Mouse (Mus musculus): Measurements from ENCODE around the gene Tmem219. TPM values are rescaled to one million over a fixed set of nuclear protein-coding genes. Genes with fewer than 3 reads are reported as not detected.

The Tmem219 gene
- polyA plus RNA-seq, 1 experiment from 2014 or later: 34.9 TPM

GRCm38 (mm10) chr7:126883731-126884181 lies 39.0 kb downstream of the Tmem219 start:
- DNase-seq: peak; percentile 28
- under 1% methylated on average over 15 of the region's 15 CpGs for WGBS
- peaks cover 28% of the 10 kb centered on the region for H3K4me1 ChIP-seq (ENCODE audit: control insufficient read depth, insufficient read depth, low read length)
- H3K4me2 ChIP-seq (ENCODE audit: low read length): peak overlapping the region; percentile 99
- H3K9ac ChIP-seq (replicated peaks; ENCODE audit: low read length): peak overlapping the region; percentile 87
- peak overlapping the region; percentile 92 for H3K27ac ChIP-seq (replicated peaks; ENCODE audit: low read depth, low read length)
- no peaks in the 10 kb centered on the region for H3K27me3 ChIP-seq (ENCODE audit: control insufficient read depth, insufficient read depth, low read length)
- H3K36me3 ChIP-seq (ENCODE audit: control insufficient read depth, insufficient read depth, low read length): peaks cover 20% of the 10 kb centered on the region
- ATAC-seq (ENCODE audit: low FRiP score, low TSS enrichment): no peak
- no peaks in the 10 kb centered on the region for H3K9me3 ChIP-seq (ENCODE audit: control insufficient read depth, low read length)
- peak overlapping the region; percentile 69 for H3K4me3 ChIP-seq (replicated peaks; ENCODE audit: low read depth, low read length)

- H3K27me3 ChIP-seq (ENCODE audit: control insufficient read depth, insufficient read depth, low read length): no peaks in the 10 kb centered on the region
- H3K4me3 ChIP-seq (replicated peaks; ENCODE audit: low read depth, low read length): no peak overlapping the region
- H3K36me3 ChIP-seq (ENCODE audit: control insufficient read depth, insufficient read depth, low read length): peaks cover 48% of the 10 kb centered on the region
- H3K9me3 ChIP-seq (ENCODE audit: control insufficient read depth, low read length): no peaks in the 10 kb centered on the region
- H3K9ac ChIP-seq (replicated peaks; ENCODE audit: low read length): peak overlapping the region; percentile 39; the same call in 1 of the 2 replicates
- no peak overlapping the region for H3K27ac ChIP-seq (replicated peaks; ENCODE audit: low read depth, low read length)
- 83% methylated on average over 6 of the region's 6 CpGs for WGBS
- peak overlapping the region; percentile 99 for H3K4me2 ChIP-seq (ENCODE audit: low read length)
- no peak for DNase-seq
- peaks cover 28% of the 10 kb centered on the region for H3K4me1 ChIP-seq (ENCODE audit: control insufficient read depth, insufficient read depth, low read length)
- no peak for ATAC-seq (ENCODE audit: low FRiP score, low TSS enrichment)
These were observed 41.7 kb downstream of the Tmem219 start for GRCm38 (mm10) chr7:126881040-126881439.

- H3K4me3 ChIP-seq (replicated peaks; ENCODE audit: low read depth, low read length): no peak overlapping the region
- WGBS: 100% methylated on average over 1 of the region's 1 CpGs
- no peak for ATAC-seq (ENCODE audit: low FRiP score, low TSS enrichment)
These were observed 45.5 kb downstream of the Tmem219 start for GRCm38 (mm10) chr7:126877239-126877638.

GRCm38 (mm10) chr7:126870520-126870891 lies 52.2 kb downstream of the Tmem219 start:
- ATAC-seq (ENCODE audit: low FRiP score, low TSS enrichment) (no peak), DNase-seq (no peak)
- H3K4me2 ChIP-seq (ENCODE audit: low read length): no peak overlapping the region
- no peaks in the 10 kb centered on the region for H3K9me3 ChIP-seq (ENCODE audit: control insufficient read depth, low read length)
- H3K27ac ChIP-seq (replicated peaks; ENCODE audit: low read depth, low read length): no peak overlapping the region
- H3K4me3 ChIP-seq (replicated peaks; ENCODE audit: low read depth, low read length): no peak overlapping the region
- H3K27me3 ChIP-seq (ENCODE audit: control insufficient read depth, insufficient read depth, low read length): no peaks in the 10 kb centered on the region
- H3K36me3 ChIP-seq (ENCODE audit: control insufficient read depth, insufficient read depth, low read length): peaks cover 100% of the 10 kb centered on the region
- H3K9ac ChIP-seq (replicated peaks; ENCODE audit: low read length): no peak overlapping the region
- WGBS: 100% methylated on average over 2 of the region's 2 CpGs
- H3K4me1 ChIP-seq (ENCODE audit: control insufficient read depth, insufficient read depth, low read length): no peaks in the 10 kb centered on the region

More at GRCm38 (mm10) chr7:126877239-126877638, 45.5 kb downstream of the Tmem219 start:
- Histone ChIP-seq H3K4me1 (ENCODE audit: control insufficient read depth, insufficient read depth, low read length) (peaks cover 17% of the 10 kb centered on the region), H3K9me3 (ENCODE audit: control insufficient read depth, low read length) (no peaks in the 10 kb centered on the region), H3K4me2 (ENCODE audit: low read length) (no peak overlapping the region), H3K9ac (replicated peaks; ENCODE audit: low read length) (no peak overlapping the region), H3K27ac (replicated peaks; ENCODE audit: low read depth, low read length) (no peak overlapping the region), H3K27me3 (ENCODE audit: control insufficient read depth, insufficient read depth, low read length) (no peaks in the 10 kb centered on the region), H3K36me3 (ENCODE audit: control insufficient read depth, insufficient read depth, low read length) (peaks cover 86% of the 10 kb centered on the region)
- DNase-seq: no peak

- H3K4me1 ChIP-seq (ENCODE audit: control insufficient read depth, insufficient read depth, low read length): no peaks in the 10 kb centered on the region
- H3K4me2 ChIP-seq (ENCODE audit: low read length): no peak overlapping the region
- H3K27me3 ChIP-seq (ENCODE audit: control insufficient read depth, insufficient read depth, low read length): no peaks in the 10 kb centered on the region
- H3K9me3 ChIP-seq (ENCODE audit: control insufficient read depth, low read length): no peaks in the 10 kb centered on the region
- no peak for DNase-seq
- WGBS: 91% methylated on average over 23 of the region's 23 CpGs
- H3K27ac ChIP-seq (replicated peaks; ENCODE audit: low read depth, low read length): no peak overlapping the region
- no peak for ATAC-seq (ENCODE audit: low FRiP score, low TSS enrichment)
- no peak overlapping the region for H3K4me3 ChIP-seq (replicated peaks; ENCODE audit: low read depth, low read length)
- no peak overlapping the region for H3K9ac ChIP-seq (replicated peaks; ENCODE audit: low read length)
- H3K36me3 ChIP-seq (ENCODE audit: control insufficient read depth, insufficient read depth, low read length): peaks cover 99% of the 10 kb centered on the region
These were observed 52.8 kb downstream of the Tmem219 start for GRCm38 (mm10) chr7:126869780-126870519.

GRCm38 (mm10) chr7:126868003-126868402 lies 54.7 kb downstream of the Tmem219 start:
- Histone ChIP-seq H3K36me3 (ENCODE audit: control insufficient read depth, insufficient read depth, low read length) (peaks cover 93% of the 10 kb centered on the region), H3K27ac (replicated peaks; ENCODE audit: low read depth, low read length) (no peak overlapping the region), H3K4me3 (replicated peaks; ENCODE audit: low read depth, low read length) (no peak overlapping the region), H3K9me3 (ENCODE audit: control insufficient read depth, low read length) (no peaks in the 10 kb centered on the region), H3K9ac (replicated peaks; ENCODE audit: low read length) (no peak overlapping the region), H3K4me1 (ENCODE audit: control insufficient read depth, insufficient read depth, low read length) (peaks cover 9% of the 10 kb centered on the region), H3K27me3 (ENCODE audit: control insufficient read depth, insufficient read depth, low read length) (no peaks in the 10 kb centered on the region), H3K4me2 (ENCODE audit: low read length) (no peak overlapping the region)
- no peak for ATAC-seq (ENCODE audit: low FRiP score, low TSS enrichment)
- DNase-seq: no peak
- 90% methylated on average over 12 of the region's 12 CpGs for WGBS

- ATAC-seq (ENCODE audit: low FRiP score, low TSS enrichment): no peak
- no peaks in the 10 kb centered on the region for H3K27me3 ChIP-seq (ENCODE audit: control insufficient read depth, insufficient read depth, low read length)
- H3K4me1 ChIP-seq (ENCODE audit: control insufficient read depth, insufficient read depth, low read length): peaks cover 14% of the 10 kb centered on the region
- H3K9ac ChIP-seq (replicated peaks; ENCODE audit: low read length): no peak overlapping the region
- WGBS: 91% methylated on average over 2 of the region's 2 CpGs
- H3K9me3 ChIP-seq (ENCODE audit: control insufficient read depth, low read length): no peaks in the 10 kb centered on the region
- H3K36me3 ChIP-seq (ENCODE audit: control insufficient read depth, insufficient read depth, low read length): peaks cover 88% of the 10 kb centered on the region
- no peak overlapping the region for H3K27ac ChIP-seq (replicated peaks; ENCODE audit: low read depth, low read length)
- H3K4me2 ChIP-seq (ENCODE audit: low read length): no peak overlapping the region
- H3K4me3 ChIP-seq (replicated peaks; ENCODE audit: low read depth, low read length): no peak overlapping the region
- no peak for DNase-seq
These were observed 55.2 kb downstream of the Tmem219 start for GRCm38 (mm10) chr7:126867534-126867933.

- Histone ChIP-seq H3K27ac (replicated peaks; ENCODE audit: low read depth, low read length) (no peak overlapping the region; the same call in 1 of the 2 replicates), H3K27me3 (ENCODE audit: control insufficient read depth, insufficient read depth, low read length) (no peaks in the 10 kb centered on the region), H3K36me3 (ENCODE audit: control insufficient read depth, insufficient read depth, low read length) (peaks cover 56% of the 10 kb centered on the region), H3K4me3 (replicated peaks; ENCODE audit: low read depth, low read length) (0 out of 2 replicates have a peak overlapping the region, but pooled peaks have one; percentile 61), H3K4me1 (ENCODE audit: control insufficient read depth, insufficient read depth, low read length) (peaks cover 21% of the 10 kb centered on the region), H3K9me3 (ENCODE audit: control insufficient read depth, low read length) (no peaks in the 10 kb centered on the region), H3K4me2 (ENCODE audit: low read length) (peak overlapping the region; percentile 89), H3K9ac (replicated peaks; ENCODE audit: low read length) (peak overlapping the region; percentile 59; the same call in 1 of the 2 replicates)
- WGBS: 64% methylated on average over 6 of the region's 6 CpGs
- no peak for DNase-seq
- ATAC-seq (ENCODE audit: low FRiP score, low TSS enrichment): no peak
These were observed 58.9 kb downstream of the Tmem219 start for GRCm38 (mm10) chr7:126863791-126864190.

Data from midbrain, embryonic 14.5 days (tissue).